Mouse (Mus musculus) E14TG2a.4 (cell line): ENCODE measurements at regions not wholly inside any gene's neighbourhood (a gene's known extent, or its start where the extent isn't known, plus 50 kb on each side); places are given as distances from the start of the nearest gene placed in this dataset.

ENCODE experiments used
- H3K27me3 ChIP-seq: 2 replicates; pipeline ENCODE4 v1.6.1; 2014; ENCODE audit warnings: low read length, control low read depth; ENCODE audit not compliant: insufficient read depth
- H3K36me3 ChIP-seq: 2 replicates; pipeline ENCODE4 v1.6.1; 2014; ENCODE audit warnings: low read length, control low read depth; ENCODE audit not compliant: insufficient read depth
- H3K4me1 ChIP-seq: replicated peaks from 2 replicates; pipeline ENCODE4 v1.6.1; 2014; ENCODE audit warnings: low read depth, low read length, control low read depth
- H3K4me3 ChIP-seq: replicated peaks from 2 replicates; pipeline ENCODE4 v1.5.1; 2014; ENCODE audit warnings: mild to moderate bottlenecking, low read length
- H3K9me3 ChIP-seq: 2 replicates; pipeline ENCODE4 v1.6.1; 2014; ENCODE audit warnings: low read length, control low read depth
- CTCF ChIP-seq: conservative IDR thresholded peaks from 2 replicates; pipeline ENCODE4 v1.5.1; 2014; ENCODE audit warnings: low read length
- NANOG ChIP-seq: IDR thresholded peaks from 2 replicates; pipeline ENCODE4 v1.6.1; 2014; ENCODE audit warnings: borderline replicate concordance, low read length, mixed read lengths
- POU5F1 ChIP-seq: IDR thresholded peaks from 2 replicates; pipeline ENCODE4 v1.6.1; 2014; ENCODE audit warnings: low read length, borderline replicate concordance

DNA sequence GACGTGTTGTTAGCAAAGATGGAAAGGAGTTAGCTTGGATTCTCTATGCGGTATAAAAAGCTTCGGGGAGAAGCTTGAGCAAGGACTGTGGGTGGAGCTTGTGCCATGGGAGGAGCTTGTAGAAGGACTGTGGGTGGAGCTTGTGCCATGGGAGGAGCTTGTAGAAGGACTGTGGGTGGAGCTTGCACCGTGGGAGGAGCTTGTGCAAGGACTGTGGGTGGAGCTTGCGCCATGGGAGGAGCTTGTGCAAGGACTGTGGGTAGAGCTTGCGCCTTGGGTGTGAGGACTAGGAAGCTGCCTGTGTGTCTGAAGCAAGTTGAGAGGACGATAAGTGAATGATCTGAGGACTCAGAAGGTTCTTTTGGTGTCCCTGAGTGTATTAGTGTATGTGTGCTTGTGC is 263.1 kb downstream of the Gm45692 start:
- H3K9me3 ChIP-seq = peaks cover 4% of the 10 kb centered on the region; the same call in 1 of the 2 replicates
- TF ChIP-seq CTCF = no peak
- H3K4me3 ChIP-seq = no peak overlapping the region
- H3K4me1 ChIP-seq = no peaks in the 10 kb centered on the region
- H3K36me3 ChIP-seq = no peaks in the 10 kb centered on the region
- no peaks in the 10 kb centered on the region for H3K27me3 ChIP-seq

DNA sequence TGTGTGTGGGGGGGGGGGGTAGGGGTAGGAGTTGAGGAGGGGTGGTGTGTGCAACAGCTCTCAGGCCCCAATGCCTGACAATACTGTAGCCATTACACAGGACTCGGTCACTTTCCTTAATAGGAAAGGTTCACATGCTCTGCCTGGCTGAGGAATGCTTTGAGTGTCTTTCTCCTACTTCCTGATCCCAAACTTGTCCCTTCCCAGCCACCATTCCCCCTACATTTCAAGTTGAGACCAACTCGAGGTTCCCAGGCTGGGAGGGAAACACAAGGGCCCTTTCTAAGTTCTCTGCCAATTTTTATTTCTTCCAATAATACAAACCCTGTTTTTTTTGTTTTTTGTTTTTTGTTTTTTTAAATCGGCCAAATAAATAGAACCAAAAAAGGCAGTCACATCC is 264.6 kb downstream of the Gm45692 start:
- TF ChIP-seq POU5F1 (no peak), CTCF (no peak), NANOG (no peak)
- no peaks in the 10 kb centered on the region; the same call in 1 of the 2 replicates for H3K27me3 ChIP-seq

GRCm38 (mm10) chr8:26384305-26384993 is 265.1 kb downstream of the Gm45692 start:
- Histone ChIP-seq H3K27me3 (no peaks in the 10 kb centered on the region; the same call in 1 of the 2 replicates), H3K9me3 (no peaks in the 10 kb centered on the region), H3K4me3 (no peak overlapping the region), H3K4me1 (no peaks in the 10 kb centered on the region), H3K36me3 (no peaks in the 10 kb centered on the region)
- TF ChIP-seq CTCF (no peak), POU5F1 (no peak), NANOG (no peak)

More for the DNA sequence above, 264.6 kb downstream of the Gm45692 start:
- no peaks in the 10 kb centered on the region for H3K36me3 ChIP-seq
- no peak overlapping the region for H3K4me3 ChIP-seq
- no peaks in the 10 kb centered on the region for H3K4me1 ChIP-seq
- no peaks in the 10 kb centered on the region for H3K9me3 ChIP-seq

DNA sequence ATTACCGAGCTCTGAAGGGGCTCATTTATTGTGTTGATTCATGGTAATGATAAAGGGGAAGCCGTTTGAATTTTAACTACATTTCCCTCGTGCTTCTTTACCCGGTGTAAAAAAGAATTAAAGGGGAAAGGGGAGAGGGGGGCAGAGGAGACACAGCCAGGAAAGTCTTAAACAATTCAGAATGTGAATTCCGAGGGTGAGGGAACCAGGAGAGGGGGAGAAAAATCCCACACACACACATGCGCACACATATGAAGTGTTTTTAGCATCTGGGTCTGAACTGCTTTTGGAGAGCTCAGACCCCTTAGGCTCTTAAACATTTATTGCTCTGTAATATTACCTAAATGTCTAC is 265.6 kb downstream of the Gm45692 start:
- Histone ChIP-seq H3K36me3 (no peaks in the 10 kb centered on the region), H3K4me1 (no peaks in the 10 kb centered on the region), H3K27me3 (no peaks in the 10 kb centered on the region; the same call in 1 of the 2 replicates), H3K4me3 (no peak overlapping the region), H3K9me3 (no peaks in the 10 kb centered on the region)
- TF ChIP-seq NANOG = no peak
- TF ChIP-seq CTCF = no peak

DNA sequence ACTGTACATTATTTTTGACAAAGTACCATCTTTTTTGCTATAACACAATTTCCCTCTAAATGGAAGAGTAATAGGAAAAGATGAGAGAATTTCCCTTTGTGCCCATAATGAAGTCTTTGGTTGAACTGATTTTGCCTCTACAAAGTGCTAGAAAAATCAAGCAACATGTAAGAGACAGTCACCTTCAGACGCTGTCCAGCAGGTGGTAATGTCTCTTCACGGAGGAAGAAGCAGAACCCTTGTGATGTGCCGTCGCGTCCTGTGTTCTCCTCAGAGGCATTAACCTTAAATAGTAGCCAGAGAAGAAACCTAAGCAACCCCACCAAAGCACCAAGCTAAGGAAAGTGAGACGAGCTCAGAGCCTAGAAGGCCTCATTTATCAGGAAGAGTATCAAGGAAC is 275.7 kb downstream of the Gm45692 start:
- Histone ChIP-seq H3K27me3 (no peaks in the 10 kb centered on the region), H3K9me3 (peaks cover 69% of the 10 kb centered on the region), H3K36me3 (no peaks in the 10 kb centered on the region), H3K4me1 (no peaks in the 10 kb centered on the region), H3K4me3 (no peak overlapping the region)
- TF ChIP-seq NANOG = no peak
- no peak for TF ChIP-seq CTCF
- no peak for TF ChIP-seq POU5F1

GRCm38 (mm10) chr8:26420002-26420401 is 300.7 kb downstream of the Gm45692 start:
- TF ChIP-seq CTCF (no peak), NANOG (no peak), POU5F1 (no peak)
- no peaks in the 10 kb centered on the region for H3K36me3 ChIP-seq
- no peaks in the 10 kb centered on the region for H3K27me3 ChIP-seq
- H3K4me3 ChIP-seq = no peak overlapping the region
- no peaks in the 10 kb centered on the region for H3K4me1 ChIP-seq
- H3K9me3 ChIP-seq = peaks cover 39% of the 10 kb centered on the region

DNA sequence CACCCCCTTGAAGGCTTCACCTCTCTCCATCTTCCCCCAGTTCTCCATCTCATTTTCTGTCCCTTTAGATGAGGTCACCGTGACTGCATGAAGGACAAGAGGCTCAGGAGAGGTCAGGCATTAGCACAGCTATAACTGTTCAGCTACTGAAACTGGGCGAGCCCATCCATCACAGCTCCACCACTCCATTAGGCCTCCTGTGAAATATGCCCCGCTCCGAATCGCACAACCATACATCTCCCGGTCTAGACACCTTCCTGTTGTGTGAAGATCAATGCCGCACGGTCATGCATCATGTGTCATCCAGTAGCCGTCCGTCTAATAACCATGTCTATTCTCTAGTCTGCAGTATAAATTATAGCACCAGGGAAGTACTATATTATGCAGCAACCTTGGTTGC is 301.2 kb downstream of the Gm45692 start:
- no peak for TF ChIP-seq POU5F1
- no peak for TF ChIP-seq NANOG
- no peak for TF ChIP-seq CTCF
- Histone ChIP-seq H3K4me1 (no peaks in the 10 kb centered on the region), H3K27me3 (no peaks in the 10 kb centered on the region), H3K4me3 (no peak overlapping the region), H3K9me3 (peaks cover 39% of the 10 kb centered on the region), H3K36me3 (no peaks in the 10 kb centered on the region)

- no peaks in the 10 kb centered on the region for H3K4me1 ChIP-seq
- H3K27me3 ChIP-seq = no peaks in the 10 kb centered on the region
- no peaks in the 10 kb centered on the region for H3K36me3 ChIP-seq
- no peak for TF ChIP-seq POU5F1
- no peak for TF ChIP-seq CTCF
- TF ChIP-seq NANOG = no peak
- H3K9me3 ChIP-seq = no peaks in the 10 kb centered on the region
- H3K4me3 ChIP-seq = no peak overlapping the region
These were observed 308.0 kb downstream of the Gm45692 start for GRCm38 (mm10) chr8:26427311-26427710.

- TF ChIP-seq NANOG = no peak
- H3K9me3 ChIP-seq = no peaks in the 10 kb centered on the region
These were observed 310.5 kb downstream of the Gm45692 start for GRCm38 (mm10) chr8:26429751-26430327.

More at GRCm38 (mm10) chr8:26429751-26430327, 310.5 kb downstream of the Gm45692 start:
- Histone ChIP-seq H3K4me1 (no peaks in the 10 kb centered on the region), H3K4me3 (no peak overlapping the region), H3K27me3 (no peaks in the 10 kb centered on the region), H3K36me3 (no peaks in the 10 kb centered on the region)
